Mouse (Mus musculus): ENCODE measurements around the gene Pvalb. TPM values are rescaled to one million over a fixed set of nuclear protein-coding genes. Genes with fewer than 3 reads are reported as not detected.

The Pvalb gene
- polyA plus RNA-seq, 1 experiment = not detected

- TF ChIP-seq FLI1 (IDR thresholded peaks at IDR 0.05; ENCODE audit: low read length) = no peak
- TF ChIP-seq GATA1 (IDR thresholded peaks at IDR 0.05; ENCODE audit: borderline replicate concordance, low read length) = no peak
- no peak overlapping the region for H3K4me3 ChIP-seq (replicated peaks)
- no peaks in the 10 kb centered on the region for H3K36me3 ChIP-seq (replicated peaks; ENCODE audit: low read length)
- no peaks in the 10 kb centered on the region for H3K9me3 ChIP-seq
- H3K27me3 ChIP-seq (replicated peaks) = peaks cover 15% of the 10 kb centered on the region
- peaks cover 70% of the 10 kb centered on the region for H3K4me1 ChIP-seq
Observed at GRCm38 (mm10) chr15:78239956-78240617, 33.9 kb upstream of the Pvalb start.

GRCm38 (mm10) chr15:78239453-78239852, 33.3 kb upstream of the Pvalb start:
- Histone ChIP-seq H3K4me1 (peaks cover 66% of the 10 kb centered on the region), H3K36me3 (replicated peaks; ENCODE audit: low read length) (no peaks in the 10 kb centered on the region), H3K27me3 (replicated peaks) (peaks cover 22% of the 10 kb centered on the region), H3K4me3 (replicated peaks) (peak overlapping the region; percentile 29), H3K9me3 (no peaks in the 10 kb centered on the region)
- TF ChIP-seq GATA1 (IDR thresholded peaks at IDR 0.05; ENCODE audit: borderline replicate concordance, low read length) (no peak), FLI1 (IDR thresholded peaks at IDR 0.05; ENCODE audit: low read length) (no peak)

GRCm38 (mm10) chr15:78234823-78235509, 28.8 kb upstream of the Pvalb start:
- peaks cover 23% of the 10 kb centered on the region for H3K27me3 ChIP-seq (replicated peaks)
- no peak for TF ChIP-seq FLI1 (IDR thresholded peaks at IDR 0.05; ENCODE audit: low read length)
- no peak for TF ChIP-seq GATA1 (IDR thresholded peaks at IDR 0.05; ENCODE audit: borderline replicate concordance, low read length)
- H3K36me3 ChIP-seq (replicated peaks; ENCODE audit: low read length) = no peaks in the 10 kb centered on the region
- H3K9me3 ChIP-seq = peaks cover 15% of the 10 kb centered on the region
- H3K4me3 ChIP-seq (replicated peaks) = no peak overlapping the region
- peaks cover 24% of the 10 kb centered on the region for H3K4me1 ChIP-seq

GRCm38 (mm10) chr15:78231346-78232331, 25.4 kb upstream of the Pvalb start:
- no peaks in the 10 kb centered on the region for H3K36me3 ChIP-seq (replicated peaks; ENCODE audit: low read length)
- peaks cover 15% of the 10 kb centered on the region for H3K9me3 ChIP-seq
- no peak overlapping the region for H3K4me3 ChIP-seq (replicated peaks)
- no peak for TF ChIP-seq FLI1 (IDR thresholded peaks at IDR 0.05; ENCODE audit: low read length)
- TF ChIP-seq GATA1 (IDR thresholded peaks at IDR 0.05; ENCODE audit: borderline replicate concordance, low read length) = no peak
- peaks cover 28% of the 10 kb centered on the region for H3K27me3 ChIP-seq (replicated peaks)
- H3K4me1 ChIP-seq = peaks cover 18% of the 10 kb centered on the region

GRCm38 (mm10) chr15:78227816-78228215, 21.6 kb upstream of the Pvalb start:
- Histone ChIP-seq H3K27me3 (replicated peaks) (peaks cover 38% of the 10 kb centered on the region), H3K4me1 (peaks cover 7% of the 10 kb centered on the region), H3K9me3 (peaks cover 10% of the 10 kb centered on the region), H3K4me3 (replicated peaks) (no peak overlapping the region), H3K36me3 (replicated peaks; ENCODE audit: low read length) (no peaks in the 10 kb centered on the region)
- TF ChIP-seq GATA1 (IDR thresholded peaks at IDR 0.05; ENCODE audit: borderline replicate concordance, low read length) (no peak), FLI1 (IDR thresholded peaks at IDR 0.05; ENCODE audit: low read length) (no peak)

GRCm38 (mm10) chr15:78215269-78215668, 9.1 kb upstream of the Pvalb start:
- Histone ChIP-seq H3K9me3 (peaks cover 18% of the 10 kb centered on the region), H3K4me3 (replicated peaks) (no peak overlapping the region), H3K4me1 (peaks cover 5% of the 10 kb centered on the region; the same call in 1 of the 2 replicates), H3K36me3 (replicated peaks; ENCODE audit: low read length) (no peaks in the 10 kb centered on the region), H3K27me3 (replicated peaks) (peaks cover 53% of the 10 kb centered on the region)
- TF ChIP-seq FLI1 (IDR thresholded peaks at IDR 0.05; ENCODE audit: low read length) (no peak), GATA1 (IDR thresholded peaks at IDR 0.05; ENCODE audit: borderline replicate concordance, low read length) (no peak)

GRCm38 (mm10) chr15:78211367-78211766, 5.2 kb upstream of the Pvalb start:
- Histone ChIP-seq H3K36me3 (replicated peaks; ENCODE audit: low read length) (no peaks in the 10 kb centered on the region), H3K9me3 (peaks cover 34% of the 10 kb centered on the region), H3K4me1 (peaks cover 5% of the 10 kb centered on the region; the same call in 1 of the 2 replicates), H3K4me3 (replicated peaks) (no peak overlapping the region), H3K27me3 (replicated peaks) (peaks cover 53% of the 10 kb centered on the region)
- TF ChIP-seq GATA1 (IDR thresholded peaks at IDR 0.05; ENCODE audit: borderline replicate concordance, low read length) (no peak), FLI1 (IDR thresholded peaks at IDR 0.05; ENCODE audit: low read length) (no peak)

- Histone ChIP-seq H3K4me1 (peaks cover 10% of the 10 kb centered on the region), H3K27me3 (replicated peaks) (peaks cover 59% of the 10 kb centered on the region), H3K4me3 (replicated peaks) (no peak overlapping the region), H3K9me3 (peaks cover 33% of the 10 kb centered on the region), H3K36me3 (replicated peaks; ENCODE audit: low read length) (no peaks in the 10 kb centered on the region)
- no peak for TF ChIP-seq GATA1 (IDR thresholded peaks at IDR 0.05; ENCODE audit: borderline replicate concordance, low read length)
- no peak for TF ChIP-seq FLI1 (IDR thresholded peaks at IDR 0.05; ENCODE audit: low read length)
Observed at GRCm38 (mm10) chr15:78210203-78210602, 4.0 kb upstream of the Pvalb start.

GRCm38 (mm10) chr15:78205192-78205591, 1.0 kb downstream of the Pvalb start:
- H3K27me3 ChIP-seq (replicated peaks) = peaks cover 76% of the 10 kb centered on the region

More at GRCm38 (mm10) chr15:78205192-78205591, 1.0 kb downstream of the Pvalb start:
- H3K9me3 ChIP-seq = peaks cover 28% of the 10 kb centered on the region
- H3K36me3 ChIP-seq (replicated peaks; ENCODE audit: low read length) = no peaks in the 10 kb centered on the region
- H3K4me3 ChIP-seq (replicated peaks) = peak overlapping the region; percentile 29
- peaks cover 28% of the 10 kb centered on the region for H3K4me1 ChIP-seq
- TF ChIP-seq GATA1 (IDR thresholded peaks at IDR 0.05; ENCODE audit: borderline replicate concordance, low read length) (no peak), FLI1 (IDR thresholded peaks at IDR 0.05; ENCODE audit: low read length) (no peak)
